Mouse (Mus musculus) naive thymus-derived CD4-positive, alpha-beta T cell, adult 2 months (primary cell): ENCODE measurements at regions not wholly inside any gene's neighbourhood (a gene's known extent, or its start where the extent isn't known, plus 50 kb on each side); places are given as distances from the start of the nearest gene placed in this dataset.

ENCODE experiments used
- DNase-seq: peaks from one replicate; pipeline ENCODE4 v3.0.0-alpha.2; 2011; ENCODE audit warnings: low read depth

DNA sequence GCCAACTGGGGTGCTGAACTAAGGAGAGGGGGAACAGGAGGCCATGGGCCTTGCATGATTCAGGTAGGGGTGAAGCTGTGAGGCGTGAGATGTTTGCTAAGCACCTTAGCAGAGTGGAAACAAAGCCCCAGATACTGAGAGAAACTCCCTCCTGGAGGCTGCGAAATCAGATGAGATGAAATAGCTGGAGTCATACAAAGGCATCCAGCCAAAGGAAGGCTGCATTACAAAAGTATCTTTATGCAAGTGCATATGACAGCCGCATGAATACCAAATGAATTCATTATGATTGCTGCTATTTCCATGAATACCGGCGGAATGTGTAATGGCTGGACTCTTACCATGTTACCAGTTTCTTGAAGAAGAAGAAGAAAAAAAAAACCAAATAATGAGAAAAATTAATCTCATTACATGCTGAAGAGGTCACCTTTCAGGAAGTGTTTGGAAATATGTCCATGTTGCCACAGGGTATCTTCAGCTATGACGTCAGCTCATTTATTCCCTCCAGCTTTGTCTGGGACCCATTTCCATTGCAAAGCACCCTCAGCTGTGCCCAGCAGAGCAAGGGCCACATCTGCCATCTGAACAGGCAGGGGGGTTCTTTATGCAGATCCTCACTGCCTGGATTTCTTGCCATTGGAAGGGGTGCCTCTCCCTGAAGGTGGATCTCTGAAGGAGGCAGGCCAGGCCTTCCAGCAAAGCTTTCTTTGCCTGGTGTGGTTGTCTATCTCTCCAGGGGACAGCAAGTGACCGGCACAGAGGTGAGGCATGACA lies 551.7 kb upstream of the Mki67 start:
- no peak for DNase-seq

DNA sequence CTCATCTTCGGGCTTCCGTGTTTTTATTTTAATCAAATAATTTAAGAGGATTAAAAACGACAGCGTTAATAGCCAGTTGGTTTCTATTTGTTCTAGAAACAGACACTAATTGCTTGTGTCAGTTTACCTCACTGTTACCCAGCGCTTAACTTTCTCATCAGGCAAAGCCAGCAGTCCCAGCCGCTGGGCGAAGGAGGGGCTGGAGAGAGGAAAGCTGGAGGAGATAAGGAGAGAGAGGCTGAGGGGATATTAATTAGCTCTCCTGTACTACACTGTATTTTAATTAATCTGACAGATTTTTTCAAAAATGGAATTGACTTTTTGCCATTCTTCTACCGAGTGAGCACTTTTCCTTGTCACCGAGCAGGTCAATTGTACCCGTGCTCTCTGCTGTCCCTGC lies 559.5 kb upstream of the Mki67 start:
- no peak for DNase-seq

DNA sequence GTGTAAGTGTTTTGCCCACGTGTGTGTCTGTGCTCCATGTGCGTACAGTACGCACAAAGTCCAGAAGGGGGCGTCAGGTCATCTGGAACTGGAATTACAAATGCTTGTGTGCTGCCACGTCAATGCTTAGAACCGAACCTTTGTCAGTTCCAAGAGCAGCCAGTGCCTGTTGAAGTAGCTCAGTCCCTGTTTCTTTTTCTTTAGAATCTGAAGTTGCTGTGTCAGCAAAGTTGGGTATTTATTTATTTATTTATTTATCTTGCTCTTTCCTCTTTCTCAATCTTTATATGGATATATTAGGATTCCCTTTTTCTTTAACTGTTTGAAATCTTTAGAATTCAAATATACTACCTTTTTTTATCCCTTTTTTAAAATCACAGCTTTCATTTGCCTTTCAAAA lies 567.6 kb upstream of the Mki67 start:
- no peak for DNase-seq

DNA sequence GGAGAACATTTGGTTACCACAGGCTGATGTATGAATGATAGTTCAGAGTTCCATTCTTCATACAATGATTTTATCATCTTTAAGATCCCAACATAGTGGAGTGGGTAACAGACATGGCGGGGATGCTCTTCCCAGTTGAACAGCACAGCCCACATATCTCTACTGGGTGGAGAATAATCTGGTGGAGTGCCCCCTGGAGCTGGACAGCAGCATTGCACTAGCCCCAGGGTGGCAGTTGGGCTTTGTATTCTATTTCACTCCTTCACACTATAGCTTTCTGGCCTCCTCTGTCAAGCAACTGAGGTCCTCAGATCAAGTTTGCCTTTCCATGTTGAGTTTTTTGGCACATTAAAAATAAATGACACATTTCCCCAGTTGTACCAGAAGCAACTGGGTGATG lies 569.4 kb upstream of the Mki67 start:
- DNase-seq, result no peak

DNA sequence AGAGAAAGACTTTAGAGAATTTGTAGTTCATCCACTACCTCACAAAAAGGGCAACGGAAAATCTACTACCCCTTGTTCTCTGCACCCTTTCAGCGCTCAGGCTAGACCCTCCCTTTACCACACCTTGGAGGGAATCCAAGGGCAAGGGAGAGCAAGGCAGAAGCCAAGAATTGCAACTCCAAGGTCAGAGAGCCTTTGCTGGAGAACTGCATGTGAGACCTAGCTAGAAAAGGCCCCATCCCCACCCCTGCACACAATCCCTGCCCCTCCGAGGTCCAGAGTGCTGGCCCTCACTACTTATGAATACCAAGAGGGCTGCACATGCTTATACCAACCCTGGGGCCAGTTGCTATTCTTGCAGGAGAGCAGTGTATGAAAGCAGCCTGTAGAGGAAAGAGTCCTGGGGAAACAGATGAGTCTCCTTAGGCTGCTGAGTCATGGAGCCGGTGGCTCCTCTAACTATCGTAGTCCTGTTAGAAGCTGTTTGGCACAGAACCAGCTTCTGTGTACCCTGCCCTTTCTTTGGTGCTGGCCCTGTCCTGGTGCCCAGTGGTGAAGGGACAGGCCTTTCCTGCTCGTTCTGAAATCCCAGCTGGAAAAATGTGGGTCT lies 577.5 kb upstream of the Mki67 start:
- DNase-seq, result no peak

DNA sequence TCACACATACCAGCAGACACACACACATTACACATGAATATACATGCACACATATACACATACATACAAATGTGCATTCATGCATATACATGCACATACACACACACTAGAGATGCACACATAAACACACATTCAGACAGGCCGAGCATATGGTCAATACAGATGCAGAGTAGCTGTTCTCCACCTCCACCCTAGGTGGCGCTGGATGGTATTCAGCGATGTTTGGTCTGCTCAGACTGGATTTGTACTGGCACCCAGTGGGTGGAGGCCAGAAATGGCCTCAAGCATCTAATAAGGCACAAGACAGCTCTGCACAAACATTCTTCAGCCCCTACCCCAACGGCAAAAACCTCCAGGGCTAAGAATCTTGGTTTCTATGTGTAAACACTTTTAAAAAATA lies 578.3 kb upstream of the Mki67 start:
- DNase-seq, result no peak

DNA sequence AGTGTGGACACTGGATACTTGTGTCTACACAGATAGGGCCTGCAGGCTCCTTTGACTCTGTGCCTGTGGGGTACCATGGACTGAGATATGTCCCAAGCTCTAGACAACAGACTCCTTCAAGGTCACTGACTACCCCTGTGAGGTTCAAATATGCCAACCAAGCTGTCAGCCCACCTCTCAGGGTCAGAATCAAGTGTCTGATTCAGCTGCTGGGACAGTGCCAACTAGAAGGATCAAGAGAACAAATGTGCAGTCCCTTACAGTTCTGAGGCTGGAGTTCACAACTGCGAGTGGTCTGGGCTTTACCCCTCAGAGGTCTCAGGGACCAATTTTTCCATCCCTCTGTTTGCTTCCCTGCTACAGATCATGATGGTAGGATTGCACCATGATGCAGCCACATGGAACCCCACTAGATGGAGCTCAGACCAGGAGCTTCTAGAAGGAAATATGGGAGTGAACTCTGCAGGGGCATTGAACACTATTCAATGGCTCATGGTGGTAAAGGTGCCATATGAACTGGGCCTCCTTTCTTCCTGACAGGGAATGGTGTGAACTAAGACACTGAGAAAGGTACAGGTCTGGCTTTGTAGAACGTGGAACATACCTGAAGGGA lies 581.8 kb upstream of the Mki67 start:
- DNase-seq, result no peak

DNA sequence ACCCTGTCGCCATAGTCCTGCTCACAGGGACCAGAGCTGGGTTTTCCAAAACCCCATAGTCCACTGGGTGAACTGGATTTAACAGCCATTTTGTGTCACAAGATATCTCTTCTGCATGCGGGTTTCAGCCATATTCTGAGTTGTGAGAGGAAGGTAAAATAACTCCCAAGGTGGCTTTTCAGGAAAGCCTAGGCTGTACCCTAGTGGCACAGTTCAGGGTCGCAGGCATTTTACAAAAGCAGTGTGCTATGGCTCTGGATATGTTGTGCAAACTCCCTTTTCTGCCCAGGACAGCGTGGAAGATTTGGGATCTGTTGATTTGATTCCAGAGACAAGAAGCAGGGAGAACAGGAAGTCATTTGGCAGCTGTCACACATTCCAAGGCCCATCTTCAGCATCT lies 588.3 kb upstream of the Mgmt start:
- no peak for DNase-seq

DNA sequence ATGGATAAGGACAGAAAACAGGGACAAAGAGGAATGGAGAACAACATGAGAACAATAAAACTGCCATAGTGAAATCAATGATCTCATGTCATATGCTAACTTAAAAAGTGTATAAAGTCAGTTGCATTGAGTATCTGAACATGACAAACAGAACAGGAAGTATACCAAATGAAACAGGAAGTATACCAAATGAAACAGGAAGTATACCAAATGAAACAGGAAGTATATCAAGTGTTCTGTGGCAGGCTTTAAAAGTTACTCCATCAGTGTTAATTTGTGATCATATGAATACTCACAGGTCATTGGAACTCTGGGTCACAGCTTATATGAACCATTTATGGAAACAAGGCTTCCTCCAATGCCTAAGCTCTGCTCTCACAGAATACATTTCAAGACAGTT lies 585.6 kb upstream of the Mgmt start:
- DNase-seq, result no peak

DNA sequence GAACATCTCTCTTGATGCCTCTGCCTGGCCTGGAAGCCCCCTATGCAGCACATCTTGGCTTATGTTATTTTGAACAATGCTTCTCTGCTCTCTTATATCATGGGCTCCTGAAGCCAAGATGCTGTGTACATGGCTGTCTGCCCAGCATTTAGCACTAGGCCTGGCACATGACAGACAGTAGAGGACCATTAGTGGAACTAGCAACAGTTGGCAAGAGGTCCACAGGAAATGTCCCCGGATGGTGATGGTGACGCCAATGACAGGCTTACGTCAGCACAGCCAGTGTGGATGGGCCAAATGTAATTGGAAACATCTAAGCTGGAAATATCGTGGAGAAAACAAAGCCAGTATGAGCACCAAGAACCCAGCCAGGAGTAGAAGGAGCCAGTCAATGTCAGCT lies 567.1 kb upstream of the Mgmt start:
- DNase-seq, result no peak

DNA sequence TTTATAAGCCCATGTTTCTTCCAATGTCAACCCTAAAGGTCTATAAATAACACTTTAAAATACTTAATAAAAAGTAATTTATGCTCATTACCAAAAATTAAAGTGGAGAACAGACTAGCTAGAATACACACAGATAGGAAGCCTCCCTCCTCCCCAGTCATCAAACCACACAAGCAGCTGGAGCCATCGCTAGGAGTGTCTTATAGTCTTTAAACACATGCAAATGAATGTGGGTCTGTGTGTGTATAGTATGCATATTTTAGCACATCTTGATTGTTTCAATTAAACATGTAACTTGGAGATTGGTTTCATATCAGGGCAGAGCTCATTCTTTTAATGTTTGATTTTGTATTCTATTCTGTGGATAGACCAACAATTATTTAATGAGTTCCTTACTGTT lies 564.0 kb upstream of the Mgmt start:
- DNase-seq, result no peak

DNA sequence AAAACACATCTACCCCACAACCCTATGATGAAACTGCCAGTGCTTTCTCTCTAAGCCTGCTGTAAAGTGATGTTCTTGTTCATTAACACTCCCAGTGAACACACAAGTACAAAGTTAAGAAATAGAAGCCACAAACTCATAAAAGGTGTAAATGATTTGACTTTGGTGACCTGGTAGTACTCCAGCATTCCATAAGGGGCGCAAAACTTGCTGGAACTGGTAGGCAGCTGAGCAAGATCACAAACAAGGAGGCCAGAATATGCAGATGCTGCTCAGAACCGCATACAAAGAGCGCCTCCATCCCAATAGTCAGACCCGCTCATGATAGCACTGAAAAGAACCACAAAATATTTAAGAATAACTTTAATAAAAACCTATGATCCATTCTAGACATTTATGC lies 561.6 kb upstream of the Mgmt start:
- DNase-seq, result no peak

DNA sequence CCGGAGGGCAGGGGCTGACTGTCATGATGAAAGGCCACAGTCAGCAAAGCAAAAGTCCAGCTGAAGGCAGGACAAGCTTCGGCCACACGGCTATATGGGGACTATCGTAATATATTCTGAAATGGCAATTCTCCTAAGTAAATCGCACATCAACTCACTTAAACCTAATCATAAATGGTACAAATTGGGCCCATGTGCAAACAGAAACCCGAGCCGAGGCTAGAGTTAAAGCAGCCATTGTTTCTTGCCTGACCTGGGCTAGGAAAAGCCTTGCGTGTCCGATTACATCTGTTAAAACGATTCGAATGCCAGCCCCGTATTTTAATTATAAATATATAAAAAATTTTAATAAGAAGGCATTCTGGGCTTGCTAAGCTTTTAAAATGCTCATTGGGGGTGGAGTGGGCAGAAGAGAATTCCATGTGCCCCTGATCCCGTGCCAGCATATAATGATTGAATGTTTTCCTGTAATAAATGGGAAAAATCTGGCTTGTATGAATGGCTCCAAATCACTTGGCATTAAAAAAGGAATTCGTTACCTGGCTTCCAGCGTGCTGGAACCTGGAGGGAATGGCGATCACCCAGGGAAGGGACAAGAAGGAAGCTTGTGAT lies 552.7 kb upstream of the Mgmt start:
- no peak for DNase-seq

DNA sequence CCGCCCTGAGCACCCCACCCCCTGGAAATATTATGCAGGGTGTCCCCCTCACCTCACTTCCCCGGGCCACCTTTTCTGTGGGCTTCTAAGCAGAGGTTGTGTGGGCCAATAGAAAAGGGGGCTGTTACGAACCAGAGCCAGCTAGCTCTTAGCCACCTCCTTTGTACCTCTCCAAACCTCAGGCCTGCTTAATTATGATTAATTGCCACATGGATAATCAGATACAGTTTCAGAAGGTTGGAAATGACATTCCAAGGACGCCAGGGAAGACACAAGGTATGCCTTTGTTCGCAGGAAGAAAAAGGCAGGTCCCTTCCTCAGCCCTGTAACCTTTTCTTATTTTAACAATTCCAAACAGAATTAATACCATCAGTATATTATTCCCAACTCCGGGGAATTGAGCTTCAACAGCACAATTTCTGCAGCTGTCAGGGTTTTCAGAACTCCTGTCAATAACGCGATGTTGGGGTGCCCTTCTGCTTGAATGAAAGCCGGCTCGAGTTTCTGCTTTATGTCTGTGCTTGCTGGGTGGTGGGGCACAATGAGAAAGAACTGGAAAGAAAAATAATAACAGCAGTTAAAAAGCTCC lies 552.1 kb upstream of the Mgmt start:
- DNase-seq, result no peak

DNA sequence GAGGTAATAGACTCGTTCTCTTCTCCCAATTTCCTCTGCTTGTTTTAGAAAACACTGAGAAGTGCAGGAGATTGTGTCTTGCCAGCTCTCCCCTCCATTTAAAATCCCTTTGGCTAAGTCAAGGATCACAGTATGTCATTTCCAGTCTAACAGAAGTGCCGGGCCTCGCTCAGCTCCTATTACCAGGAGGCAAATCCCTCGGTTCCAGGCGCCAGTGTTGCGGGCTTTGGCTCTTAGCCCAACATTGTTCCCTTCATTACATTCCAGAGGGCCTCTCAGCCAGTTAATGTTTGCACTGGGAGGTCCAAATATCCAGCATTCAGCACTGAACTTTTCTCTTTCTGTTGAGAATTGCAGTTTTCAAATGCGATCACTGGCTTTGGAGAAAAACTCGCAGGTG lies 551.6 kb upstream of the Mgmt start:
- DNase-seq, result no peak

DNA sequence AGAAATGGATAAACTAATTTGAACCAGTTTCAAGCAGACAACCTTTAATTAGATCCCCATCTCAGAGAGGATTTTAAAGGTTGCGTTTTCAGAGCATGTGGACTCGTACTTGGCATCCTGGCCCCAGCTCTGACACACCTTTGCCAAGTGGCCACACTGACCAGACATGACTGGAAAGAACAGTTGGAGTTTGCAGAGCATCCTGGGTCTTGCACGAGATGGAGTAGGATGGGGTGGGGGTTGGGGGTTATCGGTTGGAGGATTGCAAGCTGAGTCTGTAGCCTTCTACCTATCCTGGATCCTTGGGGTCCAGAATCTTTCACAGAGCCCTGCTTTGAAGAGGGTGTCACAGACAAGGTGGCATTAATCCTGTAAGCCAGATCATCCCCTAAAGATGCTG lies 550.9 kb upstream of the Mgmt start:
- DNase-seq, result no peak

DNA sequence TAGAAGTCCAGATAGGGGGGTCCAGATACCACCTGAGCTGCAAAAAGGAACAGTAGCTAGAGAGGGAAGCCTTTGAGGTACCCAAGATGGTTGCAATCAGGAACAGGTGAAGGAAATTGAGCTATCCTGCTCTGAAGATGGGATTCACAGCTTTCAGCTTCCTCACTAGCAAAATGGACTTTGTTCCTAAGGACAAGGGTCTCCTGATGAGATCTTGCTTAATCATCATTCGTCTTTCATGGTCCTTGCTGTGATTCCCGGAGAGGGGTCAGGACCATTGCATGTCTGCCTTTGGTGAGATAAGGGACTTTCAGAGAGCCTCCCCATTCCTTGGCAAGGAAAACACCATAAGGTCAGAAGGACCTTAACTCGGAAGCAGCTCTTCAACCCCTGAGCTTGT lies 549.4 kb upstream of the Mgmt start:
- DNase-seq, result no peak

DNA sequence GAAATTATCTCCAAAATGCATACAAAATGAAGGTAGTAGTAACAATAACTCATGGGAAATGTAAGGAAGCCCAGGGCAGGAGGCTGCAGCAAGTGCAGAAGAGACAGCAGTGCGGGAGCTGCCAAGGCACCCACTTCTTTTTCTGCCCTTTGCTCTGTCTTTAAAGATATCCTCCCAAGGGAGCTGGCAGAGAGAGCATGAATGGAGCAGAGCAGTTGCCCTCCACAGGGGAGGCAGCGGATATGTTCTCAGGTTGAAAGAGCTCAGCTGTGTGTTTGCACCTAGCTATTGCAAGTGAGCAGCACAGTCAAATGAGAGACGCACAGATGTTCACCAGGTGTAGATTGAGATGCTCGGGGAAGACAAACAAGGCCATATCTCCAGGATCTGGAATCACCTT lies 547.9 kb upstream of the Mgmt start:
- no peak for DNase-seq

DNA sequence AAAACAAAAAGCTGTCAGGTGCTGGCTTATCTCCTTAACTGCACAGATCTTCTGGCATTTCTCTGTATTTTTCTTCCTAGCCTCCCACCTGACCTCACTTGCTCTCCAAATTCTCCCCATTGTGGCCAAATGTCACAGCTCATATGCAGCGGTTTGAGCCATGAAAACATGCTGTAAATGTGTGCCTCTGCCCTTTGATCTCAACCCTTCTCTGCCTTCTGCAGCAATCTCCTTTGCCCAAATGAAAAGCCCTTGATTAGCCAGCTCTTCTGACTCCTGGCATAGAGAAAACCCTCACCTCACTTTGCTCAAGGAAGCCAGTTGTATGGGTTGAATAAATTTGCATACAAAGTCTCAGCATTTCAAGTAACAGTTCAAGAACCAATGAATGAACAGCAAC lies 546.1 kb upstream of the Mgmt start:
- DNase-seq, result no peak

DNA sequence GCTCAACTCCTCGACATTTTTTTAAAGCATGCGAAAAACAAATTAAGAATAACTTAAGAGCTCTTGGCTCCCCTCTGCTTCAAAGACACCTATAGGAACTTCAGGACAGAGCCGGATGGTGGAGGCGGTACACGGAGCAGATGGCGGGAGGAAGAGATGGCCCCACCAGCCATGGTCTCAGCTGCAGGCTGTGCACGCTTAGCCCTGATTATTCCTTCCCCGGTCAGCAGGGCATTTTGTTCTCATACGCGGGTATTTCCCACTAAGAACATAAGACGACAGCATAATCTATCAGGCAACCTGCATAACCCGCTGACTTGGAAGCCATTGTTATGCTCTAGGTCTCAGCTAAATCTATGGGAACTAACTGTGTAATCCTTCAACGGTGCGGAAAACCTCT lies 544.8 kb upstream of the Mgmt start:
- no peak for DNase-seq

DNA sequence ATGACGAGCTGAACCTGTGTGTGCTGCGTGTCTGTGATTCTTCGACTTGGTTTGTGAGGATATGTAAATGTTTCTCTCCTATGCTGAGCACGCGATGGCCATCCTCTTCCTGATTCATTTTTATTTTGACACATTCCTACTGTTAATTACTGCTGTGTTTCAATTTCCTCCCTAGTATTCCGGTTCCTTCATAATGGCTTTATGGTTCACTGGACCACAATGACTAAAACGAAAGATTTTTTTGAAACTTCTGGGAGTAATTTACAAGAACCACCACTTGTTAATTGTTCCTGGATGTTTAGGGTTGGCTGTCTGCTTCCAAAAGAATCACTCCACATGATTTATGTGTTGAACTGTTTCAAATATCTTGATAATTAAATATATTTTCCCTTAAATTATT lies 537.4 kb upstream of the Mgmt start:
- DNase-seq, result no peak

DNA sequence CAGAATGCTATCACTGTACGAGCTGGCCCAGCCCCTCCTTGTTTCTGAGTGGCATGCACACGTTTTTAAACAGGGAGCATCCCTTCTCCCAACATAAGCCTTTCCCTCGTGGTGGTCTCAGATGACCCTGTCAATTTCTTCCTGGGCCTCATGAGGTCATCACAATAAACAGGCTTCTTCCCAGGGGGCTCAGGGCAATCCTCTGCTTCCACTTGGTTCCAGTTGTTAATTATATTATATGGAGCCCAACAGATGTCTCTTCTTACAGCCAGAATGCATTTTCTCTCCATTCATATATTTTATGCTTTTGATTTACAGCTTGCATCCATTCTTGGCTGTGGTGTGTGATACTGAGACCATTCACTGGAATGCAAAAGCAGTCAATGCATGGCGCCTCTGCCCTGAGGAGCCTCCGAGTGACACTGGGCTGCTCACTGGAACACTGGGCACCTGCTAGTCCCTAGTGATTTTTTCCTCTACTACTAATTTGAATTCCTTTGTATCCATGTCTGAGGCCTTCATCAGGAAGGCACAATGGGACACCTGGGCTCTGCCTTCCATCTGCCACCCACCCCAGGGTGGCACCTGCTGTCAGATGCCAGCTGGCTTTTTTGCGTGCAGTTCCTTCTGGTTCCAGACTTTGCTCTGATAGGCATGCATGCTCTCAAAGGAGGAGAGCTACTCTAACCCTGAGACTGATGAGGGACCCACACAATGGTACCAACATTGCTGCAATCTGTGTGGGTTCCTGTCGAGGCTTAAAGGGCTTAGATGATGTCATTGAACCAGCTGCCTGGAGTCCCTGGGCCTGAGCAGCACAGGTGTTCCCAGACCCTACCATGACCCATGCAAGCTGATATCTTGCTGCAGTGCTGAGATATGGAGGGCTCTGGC lies 528.8 kb upstream of the Mgmt start:
- no peak for DNase-seq
